ENCODE assay signal across 9 mouse cellular contexts in the genomic region with DNA sequence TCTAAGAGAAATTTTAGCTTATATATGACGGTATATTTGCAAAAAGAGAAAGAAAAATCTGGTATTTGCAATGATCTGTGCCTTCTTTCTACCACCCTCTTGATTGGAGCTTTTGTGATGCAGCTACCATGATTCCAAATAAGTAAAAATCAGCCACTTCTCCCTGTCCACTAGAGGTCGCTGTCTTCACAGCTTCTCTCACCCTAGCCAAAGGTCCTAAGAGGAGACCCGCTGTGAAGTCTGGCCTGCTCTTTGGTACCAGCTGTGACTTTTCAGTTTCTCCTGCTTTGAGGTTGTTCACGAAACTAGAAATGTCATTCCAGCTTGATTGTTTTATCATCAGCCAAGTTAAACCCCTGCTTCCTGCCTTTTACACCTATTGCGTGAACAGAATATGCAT. TPM values are rescaled to one million over a fixed set of nuclear protein-coding genes. Genes with fewer than 3 reads are reported as not detected.
DNase-seq lines count a peak whose midpoint lies in the region; ATAC-seq and TF ChIP-seq lines count a peak whose summit lies in the region.
"Had no signal": no experiment of that assay in that cellular context is flagged by ENCODE, and none has a peak within 500 bp of the region (broad histone marks: within the 10 kb centered on the region; RNA-seq: fewer than 3 reads in every experiment).

No protein-coding gene starts in this region.

- H3K4me2 ChIP-seq in liver, postnatal 0 days (ENCODE audit: low read depth, low read length), result no peak overlapping the region
- no peak overlapping the region for H3K4me2 ChIP-seq in liver, embryonic 11.5 days
- no peak overlapping the region for H3K4me2 ChIP-seq in kidney, postnatal 0 days (ENCODE audit: low read length)
- H3K4me2 ChIP-seq: limb, embryonic 12.5 days had no signal

- TF ChIP-seq EP300 in liver, postnatal 0 days (IDR thresholded peaks at IDR 0.05; ENCODE audit: low read depth), result no peak

- no peaks in the 10 kb centered on the region for H3K36me3 ChIP-seq in liver, postnatal 0 days (replicated peaks; ENCODE audit: insufficient read depth, low read length)
- no peaks in the 10 kb centered on the region for H3K36me3 ChIP-seq in liver, embryonic 11.5 days (ENCODE audit: control insufficient read depth, insufficient read depth, low read length)
- H3K36me3 ChIP-seq in kidney, postnatal 0 days (ENCODE audit: insufficient read depth, low read length), result no peaks in the 10 kb centered on the region
- H3K36me3 ChIP-seq: limb, embryonic 12.5 days had no signal

- 0 out of 2 replicates have a peak, but pooled peaks cover 2% of the 10 kb centered on the region for H3K27me3 ChIP-seq in liver, postnatal 0 days (ENCODE audit: insufficient read depth, low read length)
- H3K27me3 ChIP-seq in liver, embryonic 11.5 days (replicated peaks; ENCODE audit: control insufficient read depth, insufficient read depth, low read length), result no peaks in the 10 kb centered on the region
- no peaks in the 10 kb centered on the region for H3K27me3 ChIP-seq in kidney, postnatal 0 days (ENCODE audit: insufficient read depth, low read length)

- WGBS in liver, postnatal 0 days (ENCODE audit: insufficient replicate concordance), result 31% methylated on average over 5 of the region's 5 CpGs
- 30% methylated on average over 5 of the region's 5 CpGs for WGBS in liver, embryonic 11.5 days
- WGBS in kidney, postnatal 0 days, result 30% methylated on average over 5 of the region's 5 CpGs

- ATAC-seq in liver, postnatal 0 days, result no peak
- ATAC-seq in liver, embryonic 11.5 days (replicated peaks; ENCODE audit: low FRiP score), result no peak
- no peak for ATAC-seq in kidney, postnatal 0 days (replicated peaks; ENCODE audit: low FRiP score, low read depth)

- H3K9ac ChIP-seq in liver, postnatal 0 days (replicated peaks), result no peak overlapping the region
- H3K9ac ChIP-seq in liver, embryonic 11.5 days (ENCODE audit: low read depth, low read length), result no peak overlapping the region
- no peak overlapping the region for H3K9ac ChIP-seq in kidney, postnatal 0 days (ENCODE audit: low read depth, low read length)
- H3K9ac ChIP-seq: limb, embryonic 12.5 days had no signal

- no peak overlapping the region for H3K27ac ChIP-seq in liver, postnatal 0 days (ENCODE audit: low read depth)
- no peak overlapping the region for H3K27ac ChIP-seq in liver, embryonic 11.5 days (ENCODE audit: low read depth, low read length)
- no peak overlapping the region for H3K27ac ChIP-seq in kidney, postnatal 0 days
- H3K27ac ChIP-seq: limb, embryonic 12.5 days had no signal

- H3K4me1 ChIP-seq in liver, postnatal 0 days (ENCODE audit: insufficient read depth), result no peaks in the 10 kb centered on the region
- H3K4me1 ChIP-seq in liver, embryonic 11.5 days (replicated peaks; ENCODE audit: control insufficient read depth, insufficient read depth, low read length), result no peaks in the 10 kb centered on the region
- H3K4me1 ChIP-seq in kidney, postnatal 0 days (replicated peaks; ENCODE audit: insufficient read depth, low read length), result no peaks in the 10 kb centered on the region
- H3K4me1 ChIP-seq: limb, embryonic 12.5 days had no signal

- no peak overlapping the region for H3K4me3 ChIP-seq in liver, postnatal 0 days (ENCODE audit: low read depth, low read length)
- no peak overlapping the region for H3K4me3 ChIP-seq in liver, embryonic 11.5 days (ENCODE audit: low read depth, low read length)
- no peak overlapping the region for H3K4me3 ChIP-seq in kidney, postnatal 0 days (replicated peaks; ENCODE audit: low read depth, low read length)
- H3K4me3 ChIP-seq: limb, embryonic 12.5 days had no signal

- TF ChIP-seq CTCF in liver, postnatal 0 days (IDR thresholded peaks at IDR 0.05; ENCODE audit: low read depth), result peak; percentile 73
- peak; percentile 75 for TF ChIP-seq CTCF in kidney, postnatal 0 days (IDR thresholded peaks at IDR 0.05; ENCODE audit: low read depth)

- H3K9me3 ChIP-seq in liver, postnatal 0 days (ENCODE audit: low read length), result no peaks in the 10 kb centered on the region
- H3K9me3 ChIP-seq in liver, embryonic 11.5 days (ENCODE audit: control insufficient read depth, low read length), result no peaks in the 10 kb centered on the region
- no peaks in the 10 kb centered on the region for H3K9me3 ChIP-seq in kidney, postnatal 0 days (replicated peaks; ENCODE audit: low read length)
- H3K9me3 ChIP-seq: limb, embryonic 12.5 days had no signal

- peak; percentile 48 for DNase-seq in cerebellum, adult 9-10 months
- no peak for DNase-seq in cerebellum, adult 8-10 months
- DNase-seq in liver, postnatal 0 days, result no peak
- DNase-seq in liver, embryonic 11.5 days (ENCODE audit: low spot score), result no peak
- peak; percentile 40 for DNase-seq in c-Kit-positive CD71-negative TER-119-negative erythroid progenitor cells, embryonic 14.5 days (ENCODE audit: low read depth)
- peak; percentile 69 for DNase-seq in kidney, postnatal 0 days (ENCODE audit: low spot score)
- DNase-seq in retina, postnatal 1 day, result peak; percentile 70
- DNase-seq in urinary bladder, adult 2 months (ENCODE audit: low spot score), result no peak

RNA-seq across cellular contexts. Expression of a gene that starts 14.5 kb away (rescaled TPM):
- polyA plus RNA-seq in liver, postnatal 0 days (2015; fragmentation: Nextera tagmentation; extraction: Ambion mirVana), result 0.12 and 0.15 TPM in 2 replicates
- 0.18 and 0.22 TPM in 2 replicates for polyA plus RNA-seq in liver, embryonic 11.5 days (2014; fragmentation: Nextera tagmentation; extraction: Ambion mirVana)
- polyA plus RNA-seq in kidney, postnatal 0 days (2015; fragmentation: Nextera tagmentation; extraction: Ambion mirVana), result 0.82 and 0.95 TPM in 2 replicates
- polyA plus RNA-seq in urinary bladder, adult 2 months (2012; rRNA removed), result 1.4 and 1.9 TPM in 2 replicates

Comparison
In these comparisons a context has a peak if more than half of its experiments do, and no peak if none do; other contexts are left out.
1. DNase-seq: peak in cerebellum, adult 9-10 months (single experiment), c-Kit-positive CD71-negative TER-119-negative erythroid progenitor cells, embryonic 14.5 days (single experiment), kidney, postnatal 0 days (single experiment) and retina, postnatal 1 day (single experiment); none in cerebellum, adult 8-10 months (single experiment), liver, postnatal 0 days (single experiment), liver, embryonic 11.5 days (single experiment) and urinary bladder, adult 2 months (single experiment).